Mouse (Mus musculus) kidney, postnatal 36 days (tissue): ENCODE results near the gene Efcab8.
A peak's percentile ranks its signal among the peaks of the same experiment; 100 is the strongest.

ENCODE experiments used
- DNase-seq, 2 experiments: peaks; one replicate each; pipeline ENCODE4 v3.0.0; 2021 to 2022; ENCODE audit warnings: mixed read lengths in 2 of 2

Efcab8 gene

GRCm38 (mm10) chr2:153827171-153827830 is 47.6 kb downstream of the Efcab8 start:
- no peak for DNase-seq

GRCm38 (mm10) chr2:153828704-153829103 is 49.0 kb downstream of the Efcab8 start:
- DNase-seq, result no peak

GRCm38 (mm10) chr2:153833291-153833690 is 53.6 kb downstream of the Efcab8 start:
- no peak for DNase-seq

- no peak for DNase-seq
These were observed 63.1 kb downstream of the Efcab8 start for GRCm38 (mm10) chr2:153842854-153843253.

GRCm38 (mm10) chr2:153848389-153848788 is 68.7 kb downstream of the Efcab8 start:
- no peak for DNase-seq

- DNase-seq, result peak in 1 of 2 experiments; percentile 9
These were observed 70.8 kb downstream of the Efcab8 start for GRCm38 (mm10) chr2:153850351-153851029.

- peak; percentile 46 to 83 for DNase-seq
These were observed 71.3 kb downstream of the Efcab8 start for GRCm38 (mm10) chr2:153851030-153851360.

- DNase-seq, result no peak
These were observed 73.8 kb downstream of the Efcab8 start for GRCm38 (mm10) chr2:153853544-153853943.

GRCm38 (mm10) chr2:153859581-153859980 is 79.8 kb downstream of the Efcab8 start:
- DNase-seq, result no peak

GRCm38 (mm10) chr2:153860315-153860714 is 80.6 kb downstream of the Efcab8 start:
- no peak for DNase-seq

GRCm38 (mm10) chr2:153860715-153861114 is 81.0 kb downstream of the Efcab8 start:
- no peak for DNase-seq

- DNase-seq, result no peak
These were observed 82.2 kb downstream of the Efcab8 start for GRCm38 (mm10) chr2:153861960-153862359.

- DNase-seq, result no peak
These were observed 91.3 kb downstream of the Efcab8 start, which contains the start of gene Sun5 for GRCm38 (mm10) chr2:153870984-153871383. TSS of gene Sun5 (minus strand) at chr2:153871084.

GRCm38 (mm10) chr2:153874745-153875144 is 95.0 kb downstream of the Efcab8 start, which contains the start of gene Bpifb2:
TSS of gene Bpifb2 (plus strand) at chr2:153875045.
- DNase-seq, result no peak
